Mouse (Mus musculus) ES-E14 (cell line): Measurements from ENCODE around the gene Nfkb2. TPM values are rescaled to one million over a fixed set of nuclear protein-coding genes. Genes with fewer than 3 reads are reported as not detected.

Experiments used
- DNase-seq: peaks from one replicate; pipeline ENCODE4 v3.0.0-alpha.2; 2013; ENCODE audit warnings: low read depth, low spot score
- H3K27ac ChIP-seq: 2 replicates; pipeline ENCODE4 v1.5.1; 2012; ENCODE audit warnings: low read depth, mild to moderate bottlenecking, low read length, moderate library complexity, mixed read lengths; ENCODE audit not compliant: poor library complexity, insufficient read depth, severe bottlenecking
- H3K36me3 ChIP-seq: 2 replicates; pipeline ENCODE4 v1.6.1; 2012; ENCODE audit warnings: mild to moderate bottlenecking, low read length, moderate library complexity, mixed read lengths; ENCODE audit not compliant: control insufficient read depth, poor library complexity, insufficient read depth, severe bottlenecking
- H3K4me1 ChIP-seq, 2 experiments: fragments of 150-350 bp in 1 of 2; sonication (generic) in 1 of 2; 2 replicates each; pipeline ENCODE4 v1.6.1; 2012; ENCODE audit warnings: low read length in 2 of 2, mild to moderate bottlenecking in 1 of 2, mixed read lengths in 1 of 2; ENCODE audit not compliant: control insufficient read depth in 2 of 2, insufficient read depth in 2 of 2, poor library complexity in 1 of 2
- H3K4me3 ChIP-seq, 2 experiments: fragments of 150-350 bp in 1 of 2; sonication (generic) in 1 of 2; 2 replicates each; pipeline ENCODE4 v1.5.1; 2012; ENCODE audit warnings: low read length in 2 of 2, low read depth in 1 of 2, mild to moderate bottlenecking in 1 of 2, mixed read lengths in 1 of 2; ENCODE audit not compliant: insufficient read depth in 1 of 2, poor library complexity in 1 of 2, severe bottlenecking in 1 of 2
- H3K9ac ChIP-seq: 2 replicates; pipeline ENCODE4 v1.6.1; 2012; ENCODE audit warnings: low read depth, mild to moderate bottlenecking, low read length, mixed read lengths; ENCODE audit not compliant: poor library complexity, insufficient read depth, severe bottlenecking
- H3K9me3 ChIP-seq: fragments of 150-350 bp; sonication (generic); 2 replicates; pipeline ENCODE4 v1.6.1; 2012; ENCODE audit warnings: low read depth, mild to moderate bottlenecking, low read length; ENCODE audit not compliant: control insufficient read depth, insufficient read depth
- CHD2 ChIP-seq: IDR thresholded peaks from 2 replicates; pipeline ENCODE4 v1.6.1; 2014; ENCODE audit warnings: mild to moderate bottlenecking, low read depth, low read length, inconsistent platforms
- HCFC1 ChIP-seq: IDR thresholded peaks from 2 replicates; pipeline ENCODE4 v1.6.1; 2012; ENCODE audit warnings: low read length, inconsistent platforms, borderline replicate concordance; ENCODE audit not compliant: insufficient read depth
- MAFK ChIP-seq: IDR thresholded peaks from 2 replicates; pipeline ENCODE4 v1.6.1; 2014; ENCODE audit warnings: mild to moderate bottlenecking, low read depth, low read length, inconsistent platforms; ENCODE audit not compliant: insufficient read depth
- ZC3H11A ChIP-seq: IDR thresholded peaks from 2 replicates; pipeline ENCODE4 v1.6.1; 2012; ENCODE audit warnings: low read depth, mild to moderate bottlenecking, inconsistent platforms, low read length, borderline replicate concordance
- ZNF384 ChIP-seq: IDR thresholded peaks from 2 replicates; pipeline ENCODE4 v1.6.1; 2012; ENCODE audit warnings: low read depth, low read length, inconsistent platforms
- in situ Hi-C, 2 experiments: fragments of 600-800 bp; cut with MboI; formaldehyde crosslinking; loops; one replicate each; pipeline ENCODE4 v1.15.1; 2025; ENCODE audit warnings: low sequenced_read_pairs in 2 of 2, inconsistent platforms in 1 of 2; ENCODE audit not compliant: unreplicated experiment in 2 of 2
- total RNA-seq: library from RNA; depleted of rRNA; stranded (reverse); fragments of 300-350 nt; gene quantifications from 2 replicates; pipeline ENCODE4 v1.2.3, GENCODE M21; 2012

The Nfkb2 gene
- total RNA-seq, 1 experiment: 13.0 TPM

GRCm38 (mm10) chr19:46290535-46291105, 13.5 kb upstream of the Nfkb2 start:
- no peak overlapping the region for H3K27ac ChIP-seq
- peak; percentile 98 for TF ChIP-seq CHD2
- TF ChIP-seq HCFC1: no peak
- 0 out of 4 replicates have a peak, but pooled peaks cover 0 to 2% of the 10 kb centered on the region in 2 experiments for H3K4me1 ChIP-seq
- in situ Hi-C loops: no loop called here
- no peak overlapping the region for H3K4me3 ChIP-seq
- H3K9me3 ChIP-seq: no peaks in the 10 kb centered on the region
- H3K36me3 ChIP-seq: no peaks in the 10 kb centered on the region
- no peak for DNase-seq
- H3K9ac ChIP-seq: no peak overlapping the region

DNA sequence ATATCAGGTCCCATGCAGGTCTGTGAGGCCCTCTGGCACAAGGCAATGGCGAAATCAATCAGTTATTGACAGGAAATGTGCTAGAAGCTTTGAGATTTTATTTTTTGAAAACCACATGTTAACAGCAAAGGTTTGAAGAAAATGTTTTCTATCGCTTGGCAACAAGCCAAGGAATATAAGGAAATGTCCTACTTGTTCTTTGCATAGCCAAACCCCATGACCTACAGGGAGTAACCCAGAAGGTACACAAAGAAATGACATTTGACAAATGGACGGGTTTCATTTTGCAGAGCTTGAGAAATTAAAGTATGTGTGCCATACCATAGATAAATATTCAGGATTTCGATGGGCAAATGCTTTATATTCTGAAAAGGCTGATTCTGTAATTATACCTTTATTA, 7.2 kb upstream of the Nfkb2 start:
- Histone ChIP-seq H3K9me3 (no peaks in the 10 kb centered on the region), H3K4me1 (no peaks in the 10 kb centered on the region), H3K9ac (no peak overlapping the region), H3K27ac (no peak overlapping the region), H3K36me3 (no peaks in the 10 kb centered on the region), H3K4me3 (no peak overlapping the region)
- in situ Hi-C loops: no loop called here
- TF ChIP-seq HCFC1 (no peak), MAFK (no peak), ZNF384 (no peak), ZC3H11A (no peak), CHD2 (no peak)
- DNase-seq: no peak

DNA sequence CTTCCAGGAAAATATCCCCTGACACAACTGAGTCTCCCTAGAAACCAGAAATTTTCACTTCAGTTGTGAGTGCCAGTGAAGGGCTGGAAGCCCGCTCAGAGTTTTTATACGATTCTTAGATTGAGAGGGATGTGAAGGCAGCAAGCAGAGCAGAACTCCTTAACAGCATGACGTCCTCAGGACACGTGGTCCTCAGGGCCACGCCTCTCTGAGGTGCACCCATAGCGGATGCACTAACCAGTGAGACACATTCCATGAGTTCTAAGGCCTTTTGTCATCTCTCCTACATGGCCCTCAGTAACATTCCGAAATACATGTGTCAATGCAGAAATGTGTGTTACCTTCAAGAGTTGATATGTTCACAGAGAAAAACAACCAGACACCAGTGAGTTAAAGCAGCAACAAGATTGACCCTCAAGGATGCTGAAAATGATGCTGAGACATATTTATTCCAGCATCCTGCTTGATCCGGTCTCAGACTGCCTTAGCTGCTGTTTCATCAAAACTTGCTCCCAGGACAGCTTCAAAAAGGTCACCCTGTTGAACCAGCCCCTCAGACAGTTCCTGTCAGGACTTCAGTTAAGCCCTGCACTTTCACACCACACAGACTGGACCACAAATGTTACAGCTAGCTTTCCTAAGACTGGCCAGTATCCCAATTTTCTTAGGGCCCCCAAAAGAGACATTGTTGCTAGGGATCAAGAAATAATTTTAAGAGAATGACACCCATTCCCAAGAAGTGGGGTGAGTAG, 3.6 kb upstream of the Nfkb2 start:
- peaks cover 0 to 6% of the 10 kb centered on the region in 2 experiments; a peak in 1 of 4 replicates for H3K4me1 ChIP-seq
- no peak for DNase-seq
- H3K9me3 ChIP-seq: no peaks in the 10 kb centered on the region
- H3K9ac ChIP-seq: no peak overlapping the region
- no peak overlapping the region for H3K27ac ChIP-seq
- no peaks in the 10 kb centered on the region for H3K36me3 ChIP-seq
- no peak overlapping the region for H3K4me3 ChIP-seq
- in situ Hi-C loops: no loop called here
- TF ChIP-seq ZC3H11A: no peak
- TF ChIP-seq MAFK: no peak
- TF ChIP-seq HCFC1: no peak

GRCm38 (mm10) chr19:46302551-46302950, 1.6 kb upstream of the Nfkb2 start:
- H3K4me3 ChIP-seq: no peak overlapping the region
- H3K27ac ChIP-seq: no peak overlapping the region
- no peaks in the 10 kb centered on the region for H3K9me3 ChIP-seq
- no peak overlapping the region for H3K9ac ChIP-seq
- no peak for DNase-seq
- in situ Hi-C loops: no loop called here
- peaks cover 0 to 7% of the 10 kb centered on the region in 2 experiments; a peak in 1 of 4 replicates for H3K4me1 ChIP-seq
- no peak for TF ChIP-seq HCFC1
- TF ChIP-seq ZNF384: no peak
- TF ChIP-seq ZC3H11A: no peak
- TF ChIP-seq CHD2: no peak
- TF ChIP-seq MAFK: no peak
- peaks cover 4% of the 10 kb centered on the region; the same call in 1 of the 2 replicates for H3K36me3 ChIP-seq
